Mouse (Mus musculus) hindbrain, embryonic 13.5 days (tissue): Measurements from ENCODE around the gene Mrgpra2b. TPM values are rescaled to one million over a fixed set of nuclear protein-coding genes. Genes with fewer than 3 reads are reported as not detected.
"Not testable (repeated sequence)": the region's sequence is repeated elsewhere in the genome, so short reads cannot be mapped to it uniquely, and the experiment has no call there.

Experiments used
- ATAC-seq: fragments of 200-750 bp; cut with Nextera tagmentation; 2 replicates; pipeline ENCODE4 v1.8.0; 2017; ENCODE audit warnings: moderate TSS enrichment; ENCODE audit not compliant: low FRiP score
- H3K27ac ChIP-seq: fragments of 300-500 bp; sonication (generic); 2 replicates; pipeline ENCODE4 v1.5.1; 2015; ENCODE audit warnings: inconsistent platforms, mild to moderate bottlenecking, moderate library complexity
- H3K27me3 ChIP-seq: fragments of 300-500 bp; sonication (generic); 2 replicates; pipeline ENCODE4 v1.6.1; 2015; ENCODE audit warnings: mild to moderate bottlenecking, inconsistent platforms
- H3K36me3 ChIP-seq: fragments of 300-500 bp; sonication (generic); 2 replicates; pipeline ENCODE4 v1.6.1; 2015; ENCODE audit warnings: mild to moderate bottlenecking, inconsistent platforms
- H3K4me1 ChIP-seq: fragments of 300-500 bp; sonication (generic); replicated peaks from 2 replicates; pipeline ENCODE4 v1.6.1; 2015; ENCODE audit warnings: inconsistent platforms
- H3K4me2 ChIP-seq: fragments of 300-500 bp; sonication (generic); 2 replicates; pipeline ENCODE4 v1.6.1; 2015; ENCODE audit warnings: inconsistent platforms, mild to moderate bottlenecking, moderate library complexity
- H3K4me3 ChIP-seq: fragments of 300-500 bp; sonication (generic); 2 replicates; pipeline ENCODE4 v1.5.1; 2015; ENCODE audit warnings: mild to moderate bottlenecking, inconsistent platforms
- H3K9ac ChIP-seq: fragments of 300-500 bp; sonication (generic); 2 replicates; pipeline ENCODE4 v1.6.1; 2015; ENCODE audit warnings: mild to moderate bottlenecking, inconsistent platforms
- H3K9me3 ChIP-seq: fragments of 300-500 bp; sonication (generic); 2 replicates; pipeline ENCODE4 v1.6.1; 2016; ENCODE audit warnings: inconsistent platforms
- WGBS: fragments of 180-500 bp; shearing (Covaris S2); methylation state at CpG from one replicate; pipeline ENCODE4 v1.1.7; 2015; 5-methylcytosine and 5-hydroxymethylcytosine counted together
- polyA plus RNA-seq: library from polyadenylated mRNA; unstranded; fragments of >200 nt; fragmentation: Nextera tagmentation; extraction: Ambion mirVana; gene quantifications from 2 replicates; pipeline ENCODE4 v1.2.1, GENCODE M21; 2015

Mrgpra2b gene
- not detected in 2 replicates for polyA plus RNA-seq

DNA sequence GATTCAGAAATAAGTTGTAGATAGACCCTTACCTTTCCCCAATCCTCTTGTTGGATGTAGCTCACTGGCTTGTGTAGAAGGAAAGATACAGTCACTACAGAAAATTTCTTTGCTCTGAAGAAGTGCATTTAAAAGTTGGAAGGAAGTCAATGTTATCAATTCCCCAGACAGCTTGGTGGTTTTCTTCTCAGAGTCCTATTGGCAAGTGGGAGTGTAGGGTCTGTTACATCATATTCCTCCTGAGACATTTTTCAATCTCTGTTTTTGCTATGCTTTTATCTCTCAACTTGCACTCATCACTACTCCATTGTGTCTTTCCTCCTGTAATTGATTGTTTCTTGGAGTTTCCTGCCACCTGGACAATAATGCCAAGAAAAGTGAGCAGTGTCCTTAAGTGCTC, at the start of gene Mrgpra2b:
Gene Mrgpra2b (minus strand): TSS at position 101 of the 400 bp plus-strand sequence.
- H3K9me3 ChIP-seq = peaks cover 43% of the 10 kb centered on the region
- no peaks in the 10 kb centered on the region for H3K27me3 ChIP-seq
- H3K27ac ChIP-seq = no peak within 1 kb of the TSS
- H3K4me2 ChIP-seq = no peak within 1 kb of the TSS
- H3K4me3 ChIP-seq = no peak within 1 kb of the TSS
- H3K4me1 ChIP-seq = no peaks in the 10 kb centered on the region
- no peak within 1 kb of the TSS for H3K9ac ChIP-seq
- no peaks in the 10 kb centered on the region for H3K36me3 ChIP-seq
- no peak for ATAC-seq

DNA sequence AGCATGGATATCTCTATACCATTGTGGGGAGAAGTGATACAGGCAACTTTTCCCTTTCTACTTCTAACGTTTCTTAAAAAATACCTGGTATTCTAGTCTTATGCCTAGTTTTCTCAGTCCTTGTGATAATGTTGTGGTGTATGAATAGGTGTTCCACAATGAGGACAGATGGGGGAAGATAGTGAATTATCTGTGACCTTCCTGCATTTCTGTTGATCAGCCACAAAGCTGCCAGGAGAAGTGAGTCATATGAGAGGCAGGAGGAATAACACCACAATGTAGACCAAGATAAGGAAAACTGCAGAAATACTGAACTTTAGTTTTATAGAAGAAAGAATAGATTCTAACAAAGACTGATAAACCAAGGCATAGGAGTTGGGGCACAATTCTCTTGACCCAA, 12.3 kb downstream of the Mrgpra2b start:
- Histone ChIP-seq H3K4me3 (no peak overlapping the region), H3K4me1 (no peaks in the 10 kb centered on the region), H3K36me3 (no peaks in the 10 kb centered on the region), H3K27me3 (no peaks in the 10 kb centered on the region), H3K9me3 (peaks cover 44% of the 10 kb centered on the region), H3K27ac (no peak overlapping the region), H3K9ac (no peak overlapping the region), H3K4me2 (no peak overlapping the region)
- no peak for ATAC-seq
- 70% methylated on average over 1 of the region's 1 CpGs for WGBS

DNA sequence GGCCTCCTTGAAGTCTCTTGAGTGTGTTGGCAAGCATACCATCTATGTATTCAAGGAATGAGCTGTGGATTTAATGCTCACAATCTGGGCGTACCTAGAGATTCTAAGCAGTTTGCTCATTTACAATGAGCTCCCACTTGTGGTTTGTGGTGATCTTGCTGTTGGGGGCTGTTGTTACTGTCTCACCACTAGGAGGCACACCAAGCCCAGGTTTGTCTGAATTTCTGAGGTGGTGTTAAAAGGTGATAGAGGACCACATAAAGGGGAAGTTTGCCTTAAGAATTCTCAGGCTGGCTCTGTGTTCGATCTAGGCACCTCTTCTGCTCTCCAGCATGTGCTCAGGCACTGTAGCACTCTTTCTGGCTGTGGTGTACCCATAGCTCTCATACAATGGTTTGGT, 13.6 kb downstream of the Mrgpra2b start:
- H3K9ac ChIP-seq = no peak overlapping the region
- no peak overlapping the region for H3K27ac ChIP-seq
- H3K36me3 ChIP-seq = no peaks in the 10 kb centered on the region
- no peak overlapping the region for H3K4me3 ChIP-seq
- H3K4me2 ChIP-seq = no peak overlapping the region
- peaks cover 39% of the 10 kb centered on the region for H3K9me3 ChIP-seq
- no peaks in the 10 kb centered on the region for H3K27me3 ChIP-seq
- ATAC-seq = no peak
- H3K4me1 ChIP-seq = no peaks in the 10 kb centered on the region
- WGBS = 78% methylated on average over 2 of the region's 2 CpGs

DNA sequence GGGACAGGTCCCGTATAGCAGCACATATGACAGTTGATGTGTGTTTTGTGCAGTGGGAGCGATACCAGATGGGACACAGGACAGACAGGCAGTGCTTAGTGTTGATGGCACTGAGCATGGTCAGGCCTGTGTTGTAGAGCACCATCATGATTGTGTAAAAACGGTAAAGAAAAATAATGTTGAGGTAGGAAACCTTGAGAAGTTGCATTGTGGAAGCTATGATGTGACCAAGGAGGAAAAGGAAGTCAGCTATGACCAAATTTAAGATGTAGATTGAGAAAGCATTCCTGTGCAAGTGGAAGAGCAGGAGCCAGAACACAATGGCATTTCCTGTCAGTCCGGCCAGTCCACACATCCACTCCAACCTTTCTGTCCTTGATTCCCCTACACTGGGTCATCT, 25.7 kb downstream of the Mrgpra2b start:
- Histone ChIP-seq H3K4me3 (no peak overlapping the region), H3K9ac (no peak overlapping the region), H3K27ac (no peak overlapping the region), H3K27me3 (no peaks in the 10 kb centered on the region), H3K9me3 (peaks cover 25% of the 10 kb centered on the region), H3K4me2 (no peak overlapping the region), H3K4me1 (no peaks in the 10 kb centered on the region), H3K36me3 (no peaks in the 10 kb centered on the region)
- ATAC-seq = no peak
- WGBS = 81% methylated on average over 4 of the region's 4 CpGs

DNA sequence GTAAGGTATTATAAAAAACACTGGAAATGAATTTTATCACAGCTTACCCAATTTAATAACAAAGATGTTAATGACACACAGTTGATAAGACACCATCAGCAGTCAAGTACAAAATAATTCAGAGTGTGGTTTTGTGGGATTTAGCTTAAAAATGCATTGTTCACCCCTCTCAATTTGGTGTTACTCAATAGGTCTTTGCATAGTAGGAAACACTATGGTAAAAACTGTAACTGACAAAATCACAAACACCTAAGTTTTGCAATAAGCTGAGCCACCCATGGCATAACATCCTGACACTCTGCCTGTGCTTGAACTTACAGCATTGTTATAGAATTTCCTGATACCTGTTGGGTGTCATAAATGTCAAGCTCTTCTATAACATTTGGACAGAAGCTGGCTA, 37.4 kb downstream of the Mrgpra2b start:
- H3K9ac ChIP-seq, H3K4me3 ChIP-seq, H3K4me1 ChIP-seq, H3K27me3 ChIP-seq, ATAC-seq, H3K27ac ChIP-seq, H3K4me2 ChIP-seq, H3K36me3 ChIP-seq: not testable (repeated sequence)
- peaks cover 11% of the 10 kb centered on the region for H3K9me3 ChIP-seq

DNA sequence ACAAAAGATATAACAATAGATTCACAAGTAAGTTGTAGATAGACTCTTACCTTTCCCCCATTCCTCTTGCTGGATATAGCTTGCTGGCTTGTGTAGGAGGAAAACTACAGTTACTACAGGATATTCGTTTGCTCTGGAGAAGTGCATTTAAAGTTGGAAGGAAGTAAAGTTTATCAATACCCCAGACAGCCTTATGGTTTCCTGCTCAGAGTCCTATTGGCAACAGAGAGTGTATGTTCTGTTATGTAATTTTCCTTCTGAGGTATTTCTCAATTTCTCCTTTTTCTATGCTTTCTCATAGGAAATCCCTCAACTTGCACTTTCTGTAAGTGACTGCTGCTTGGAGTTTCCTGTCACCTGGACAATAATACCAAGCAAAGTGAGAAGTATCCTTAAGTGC, 39.2 kb downstream of the Mrgpra2b start:
- H3K9me3 ChIP-seq, H3K4me2 ChIP-seq, H3K36me3 ChIP-seq, H3K4me1 ChIP-seq, H3K9ac ChIP-seq, H3K4me3 ChIP-seq, H3K27ac ChIP-seq, ATAC-seq, H3K27me3 ChIP-seq: not testable (repeated sequence)
- WGBS = no CpG with 5 or more reads among the region's 1 CpGs

DNA sequence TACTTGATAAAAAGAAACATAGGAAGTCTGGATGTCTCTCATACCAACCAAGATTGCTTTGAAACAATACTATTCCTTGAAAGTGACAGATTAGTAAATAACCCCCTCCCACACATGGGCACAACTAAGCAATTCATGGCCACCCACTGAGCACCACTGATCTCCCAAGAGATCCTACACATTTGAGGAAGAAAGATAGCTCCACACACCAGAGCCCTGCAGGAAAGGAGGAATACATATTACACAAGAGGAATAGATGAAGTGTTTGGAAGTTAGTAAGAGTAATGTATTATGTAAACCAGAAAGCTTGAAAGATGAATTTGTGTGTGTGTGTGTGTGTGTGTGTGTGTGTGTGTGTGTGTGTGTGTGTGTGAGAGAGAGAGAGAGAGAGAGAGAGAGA, 45.5 kb downstream of the Mrgpra2b start:
- H3K9me3 ChIP-seq, ATAC-seq, H3K4me1 ChIP-seq, H3K4me2 ChIP-seq, H3K9ac ChIP-seq, H3K27ac ChIP-seq, H3K36me3 ChIP-seq, H3K4me3 ChIP-seq, H3K27me3 ChIP-seq: not testable (repeated sequence)

DNA sequence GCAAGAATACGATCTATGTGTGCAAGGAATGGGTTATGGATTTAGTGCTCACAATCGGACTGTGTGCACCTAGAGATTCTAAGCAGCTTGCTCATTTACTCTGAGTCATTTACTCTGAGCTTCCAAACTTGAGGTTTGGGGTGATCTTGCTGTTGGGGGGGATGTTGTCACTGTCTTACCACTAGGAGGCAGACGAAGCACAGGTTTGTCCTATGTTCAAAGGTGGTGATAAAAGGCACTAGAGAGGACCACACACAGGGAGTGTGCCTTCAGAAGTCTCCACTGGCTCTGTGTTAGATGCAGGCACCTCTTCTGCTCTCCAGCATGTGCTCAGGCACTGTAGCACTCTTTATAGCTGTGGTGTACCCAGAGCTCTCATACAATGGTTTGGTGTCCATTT, 54.8 kb downstream of the Mrgpra2b start:
- not testable (repeated sequence) for ATAC-seq, H3K9me3 ChIP-seq
- 29% methylated on average over 2 of the region's 3 CpGs for WGBS

DNA sequence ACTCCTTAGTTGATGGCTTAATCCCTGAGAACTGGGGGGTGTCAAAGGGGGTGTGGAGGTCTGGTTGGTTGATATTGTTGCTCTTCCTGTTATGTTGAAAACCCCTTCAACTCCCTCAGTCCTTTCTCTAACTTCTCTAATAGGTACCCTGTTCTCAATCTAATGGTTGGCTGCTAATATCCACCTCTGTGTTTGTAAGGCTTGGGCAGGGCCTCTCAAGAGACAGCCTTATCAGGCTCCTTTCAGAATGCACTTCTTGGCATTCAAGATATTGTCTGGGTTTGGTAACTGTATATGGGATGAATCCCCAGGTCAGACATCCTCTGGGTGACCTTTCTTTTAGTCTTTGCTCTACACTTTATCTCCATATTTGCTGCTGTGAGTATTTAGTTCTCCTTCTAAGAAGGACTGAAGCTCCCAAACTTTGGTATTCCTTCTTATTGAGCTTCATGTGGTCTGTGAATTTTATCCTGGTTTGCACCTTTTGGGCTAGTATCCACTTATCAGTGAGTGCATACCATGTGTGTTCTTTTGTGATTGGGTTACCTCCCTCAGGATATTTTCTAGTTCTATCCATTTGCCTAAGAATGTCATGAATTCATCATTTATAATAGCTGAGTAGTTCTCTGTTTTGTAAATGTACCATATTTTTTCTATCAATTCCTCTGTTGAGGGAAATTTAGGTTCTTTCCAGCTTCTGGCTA, 63.2 kb downstream of the Mrgpra2b start:
- not testable (repeated sequence) for H3K27me3 ChIP-seq, H3K4me2 ChIP-seq, H3K9ac ChIP-seq, H3K4me3 ChIP-seq, H3K27ac ChIP-seq, H3K4me1 ChIP-seq, H3K9me3 ChIP-seq, H3K36me3 ChIP-seq, ATAC-seq

More for the DNA sequence above, 54.8 kb downstream of the Mrgpra2b start:
- not testable (repeated sequence) for H3K36me3 ChIP-seq, H3K27ac ChIP-seq, H3K4me1 ChIP-seq, H3K4me2 ChIP-seq, H3K4me3 ChIP-seq, H3K9ac ChIP-seq, H3K27me3 ChIP-seq

DNA sequence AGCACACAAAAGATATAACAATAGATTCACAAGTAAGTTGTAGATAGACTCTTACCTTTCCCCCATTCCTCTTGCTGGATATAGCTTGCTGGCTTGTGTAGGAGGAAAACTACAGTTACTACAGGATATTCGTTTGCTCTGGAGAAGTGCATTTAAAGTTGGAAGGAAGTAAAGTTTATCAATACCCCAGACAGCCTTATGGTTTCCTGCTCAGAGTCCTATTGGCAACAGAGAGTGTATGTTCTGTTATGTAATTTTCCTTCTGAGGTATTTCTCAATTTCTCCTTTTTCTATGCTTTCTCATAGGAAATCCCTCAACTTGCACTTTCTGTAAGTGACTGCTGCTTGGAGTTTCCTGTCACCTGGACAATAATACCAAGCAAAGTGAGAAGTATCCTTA, 76.6 kb downstream of the Mrgpra2b start, which contains the start of gene Mrgpra2a:
Gene Mrgpra2a (minus strand): TSS at position 125 of the 400 bp plus-strand sequence.
- WGBS = no CpG with 5 or more reads among the region's 1 CpGs
- not testable (repeated sequence) for H3K27ac ChIP-seq, H3K9ac ChIP-seq, H3K4me3 ChIP-seq, ATAC-seq, H3K36me3 ChIP-seq, H3K27me3 ChIP-seq, H3K9me3 ChIP-seq, H3K4me1 ChIP-seq, H3K4me2 ChIP-seq

DNA sequence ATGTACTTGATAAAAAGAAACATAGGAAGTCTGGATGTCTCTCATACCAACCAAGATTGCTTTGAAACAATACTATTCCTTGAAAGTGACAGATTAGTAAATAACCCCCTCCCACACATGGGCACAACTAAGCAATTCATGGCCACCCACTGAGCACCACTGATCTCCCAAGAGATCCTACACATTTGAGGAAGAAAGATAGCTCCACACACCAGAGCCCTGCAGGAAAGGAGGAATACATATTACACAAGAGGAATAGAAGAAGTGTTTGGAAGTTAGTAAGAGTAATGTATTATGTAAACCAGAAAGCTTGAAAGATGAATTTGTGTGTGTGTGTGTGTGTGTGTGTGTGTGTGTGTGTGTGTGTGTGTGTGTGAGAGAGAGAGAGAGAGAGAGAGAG, 82.9 kb downstream of the Mrgpra2b start:
- not testable (repeated sequence) for H3K27ac ChIP-seq, H3K4me2 ChIP-seq, H3K9ac ChIP-seq, H3K36me3 ChIP-seq, H3K27me3 ChIP-seq, H3K4me3 ChIP-seq, H3K4me1 ChIP-seq, H3K9me3 ChIP-seq, ATAC-seq

DNA sequence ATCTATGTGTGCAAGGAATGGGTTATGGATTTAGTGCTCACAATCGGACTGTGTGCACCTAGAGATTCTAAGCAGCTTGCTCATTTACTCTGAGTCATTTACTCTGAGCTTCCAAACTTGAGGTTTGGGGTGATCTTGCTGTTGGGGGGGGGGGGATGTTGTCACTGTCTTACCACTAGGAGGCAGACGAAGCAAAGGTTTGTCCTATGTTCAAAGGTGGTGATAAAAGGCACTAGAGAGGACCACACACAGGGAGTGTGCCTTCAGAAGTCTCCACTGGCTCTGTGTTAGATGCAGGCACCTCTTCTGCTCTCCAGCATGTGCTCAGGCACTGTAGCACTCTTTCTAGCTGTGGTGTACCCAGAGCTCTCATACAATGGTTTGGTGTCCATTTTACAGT, 92.2 kb downstream of the Mrgpra2b start:
- not testable (repeated sequence) for H3K9me3 ChIP-seq, H3K27ac ChIP-seq, H3K4me2 ChIP-seq, H3K36me3 ChIP-seq, H3K27me3 ChIP-seq, H3K9ac ChIP-seq, H3K4me1 ChIP-seq, H3K4me3 ChIP-seq, ATAC-seq
- 29% methylated on average over 2 of the region's 2 CpGs for WGBS

DNA sequence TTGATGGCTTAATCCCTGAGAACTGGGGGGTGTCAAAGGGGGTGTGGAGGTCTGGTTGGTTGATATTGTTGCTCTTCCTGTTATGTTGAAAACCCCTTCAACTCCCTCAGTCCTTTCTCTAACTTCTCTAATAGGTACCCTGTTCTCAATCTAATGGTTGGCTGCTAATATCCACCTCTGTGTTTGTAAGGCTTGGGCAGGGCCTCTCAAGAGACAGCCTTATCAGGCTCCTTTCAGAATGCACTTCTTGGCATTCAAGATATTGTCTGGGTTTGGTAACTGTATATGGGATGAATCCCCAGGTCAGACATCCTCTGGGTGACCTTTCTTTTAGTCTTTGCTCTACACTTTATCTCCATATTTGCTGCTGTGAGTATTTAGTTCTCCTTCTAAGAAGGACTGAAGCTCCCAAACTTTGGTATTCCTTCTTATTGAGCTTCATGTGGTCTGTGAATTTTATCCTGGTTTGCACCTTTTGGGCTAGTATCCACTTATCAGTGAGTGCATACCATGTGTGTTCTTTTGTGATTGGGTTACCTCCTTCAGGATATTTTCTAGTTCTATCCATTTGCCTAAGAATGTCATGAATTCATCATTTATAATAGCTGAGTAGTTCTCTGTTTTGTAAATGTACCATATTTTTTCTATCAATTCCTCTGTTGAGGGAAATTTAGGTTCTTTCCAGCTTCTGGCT, 100.7 kb downstream of the Mrgpra2b start:
- H3K27ac ChIP-seq, H3K4me3 ChIP-seq, H3K4me1 ChIP-seq, H3K9me3 ChIP-seq, H3K36me3 ChIP-seq, H3K9ac ChIP-seq, H3K27me3 ChIP-seq, H3K4me2 ChIP-seq, ATAC-seq: not testable (repeated sequence)
